ENCODE assay signal across 9 mouse cellular contexts in the genomic region with DNA sequence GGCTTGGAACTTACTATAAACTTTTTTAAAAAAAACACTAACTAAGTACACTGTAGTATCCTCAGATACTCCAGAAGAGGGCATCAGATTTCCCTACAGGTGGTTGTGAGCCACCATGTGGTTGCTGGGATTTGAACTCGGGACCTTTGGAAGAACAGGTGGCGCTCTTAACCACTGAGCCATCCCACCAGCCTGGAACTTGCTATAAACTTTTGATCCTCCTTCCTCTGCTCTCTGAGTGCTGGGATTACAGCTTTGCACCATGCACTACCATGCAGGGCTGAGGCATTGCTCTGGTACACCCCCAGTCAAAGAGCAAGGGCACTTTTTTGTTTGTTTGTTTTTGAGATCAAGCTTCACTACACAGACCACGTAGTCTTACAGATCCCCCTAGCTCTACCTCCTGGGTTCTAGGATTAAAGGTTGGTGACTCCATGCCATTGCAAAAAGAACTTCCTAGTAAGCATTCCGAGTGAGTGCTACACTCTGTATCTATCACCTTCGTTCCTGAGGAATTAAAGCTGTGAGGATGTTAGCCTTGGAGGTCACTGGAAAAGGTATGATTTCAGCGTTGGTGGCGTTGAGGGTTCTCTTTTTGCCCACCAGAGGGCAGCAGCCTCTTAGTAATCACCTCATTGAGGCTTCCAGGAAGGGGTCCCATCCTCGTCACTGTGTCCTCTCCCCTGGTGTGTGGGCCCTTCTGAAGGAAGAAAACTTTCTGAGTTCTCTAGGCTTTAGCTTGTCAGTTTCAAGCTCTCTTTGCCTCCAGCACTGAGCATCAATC. TPM values are rescaled to one million over a fixed set of nuclear protein-coding genes. Genes with fewer than 3 reads are reported as not detected.
A peak's percentile ranks its signal among the peaks of the same experiment; 100 is the strongest.
DNase-seq lines count a peak whose midpoint lies in the region; ATAC-seq and TF ChIP-seq lines count a peak whose summit lies in the region.
"Had no signal": no experiment of that assay in that cellular context is flagged by ENCODE, and none has a peak within 500 bp of the region (broad histone marks: within the 10 kb centered on the region; RNA-seq: fewer than 3 reads in every experiment).

No protein-coding gene starts in this region.

- 34% methylated on average over 8 of the region's 8 CpGs for WGBS in bone marrow, adult 2 months
- WGBS in intestine, embryonic 16.5 days, result 34% methylated on average over 8 of the region's 8 CpGs
- WGBS in liver, embryonic 11.5 days, result 35% methylated on average over 8 of the region's 8 CpGs

- peak; percentile 5 to 45 for DNase-seq in urinary bladder, adult 18-20 months (ENCODE audit: low spot score in 2 of 2)
- DNase-seq in urinary bladder, postnatal 4 days (ENCODE audit: low spot score in 2 of 2), result no peak
- DNase-seq in liver, embryonic 11.5 days (ENCODE audit: low spot score), result peak; percentile 42
- peak; percentile 46 for DNase-seq in ovary, postnatal 14 days (ENCODE audit: low spot score)
- peak; percentile 73 for DNase-seq in thymus, postnatal 4 days

- TF ChIP-seq CTCF in bone marrow, adult 2 months (IDR thresholded peaks at IDR 0.05; ENCODE audit: control insufficient read depth, insufficient read depth, low read length), result peak; percentile 73
- 0 out of 2 replicates have a peak, but pooled peaks have one; percentile 45 for TF ChIP-seq CTCF in embryonic fibroblast, embryonic 13.5 days (IDR thresholded peaks at IDR 0.05; ENCODE audit: borderline replicate concordance, insufficient read depth, low read length)

- H3K27ac ChIP-seq in bone marrow, adult 2 months (ENCODE audit: control insufficient read depth, insufficient read depth, low read depth, low read length, poor library complexity), result no peak overlapping the region
- H3K27ac ChIP-seq in embryonic fibroblast, embryonic 13.5 days (ENCODE audit: insufficient read depth, low read length), result no peak overlapping the region
- no peak overlapping the region for H3K27ac ChIP-seq in intestine, embryonic 16.5 days (ENCODE audit: low read length)
- H3K27ac ChIP-seq in liver, embryonic 11.5 days (ENCODE audit: low read depth, low read length), result no peak overlapping the region
- H3K27ac ChIP-seq: neural tube, embryonic 12.5 days had no signal

- no peak overlapping the region for H3K9ac ChIP-seq in intestine, embryonic 16.5 days (ENCODE audit: low read depth, low read length)
- no peak overlapping the region for H3K9ac ChIP-seq in liver, embryonic 11.5 days (ENCODE audit: low read depth, low read length)
- H3K9ac ChIP-seq: neural tube, embryonic 12.5 days had no signal

- ATAC-seq in intestine, embryonic 16.5 days, result peak; percentile 31; the same call in 1 of the 2 replicates
- no peak for ATAC-seq in liver, embryonic 11.5 days (replicated peaks; ENCODE audit: low FRiP score)

- H3K4me1 ChIP-seq in bone marrow, adult 2 months (ENCODE audit: control insufficient read depth, insufficient read depth, low read length), result no peaks in the 10 kb centered on the region
- no peaks in the 10 kb centered on the region for H3K4me1 ChIP-seq in embryonic fibroblast, embryonic 13.5 days (ENCODE audit: control insufficient read depth, insufficient read depth, low read length)
- H3K4me1 ChIP-seq in intestine, embryonic 16.5 days (ENCODE audit: control insufficient read depth, insufficient read depth, low read length), result peaks cover 6% of the 10 kb centered on the region
- H3K4me1 ChIP-seq in liver, embryonic 11.5 days (replicated peaks; ENCODE audit: control insufficient read depth, insufficient read depth, low read length), result no peaks in the 10 kb centered on the region

- H3K4me3 ChIP-seq in bone marrow, adult 2 months (replicated peaks; ENCODE audit: control insufficient read depth, low read depth, low read length), result no peak overlapping the region
- no peak overlapping the region for H3K4me3 ChIP-seq in embryonic fibroblast, embryonic 13.5 days (ENCODE audit: insufficient read depth, low read length)
- no peak overlapping the region for H3K4me3 ChIP-seq in intestine, embryonic 16.5 days (ENCODE audit: low read length)
- no peak overlapping the region for H3K4me3 ChIP-seq in liver, embryonic 11.5 days (ENCODE audit: low read depth, low read length)
- H3K4me3 ChIP-seq: neural tube, embryonic 12.5 days had no signal

- H3K27me3 ChIP-seq in intestine, embryonic 16.5 days (replicated peaks; ENCODE audit: control insufficient read depth, insufficient read depth, low read length), result no peaks in the 10 kb centered on the region
- H3K27me3 ChIP-seq in liver, embryonic 11.5 days (replicated peaks; ENCODE audit: control insufficient read depth, insufficient read depth, low read length), result 0 out of 2 replicates have a peak, but pooled peaks cover 3% of the 10 kb centered on the region

- H3K9me3 ChIP-seq in intestine, embryonic 16.5 days (ENCODE audit: control insufficient read depth, low read length), result no peaks in the 10 kb centered on the region
- H3K9me3 ChIP-seq in liver, embryonic 11.5 days (ENCODE audit: control insufficient read depth, low read length), result no peaks in the 10 kb centered on the region
- H3K9me3 ChIP-seq: neural tube, embryonic 12.5 days had no signal

- no peak for TF ChIP-seq POLR2A in bone marrow, adult 2 months (IDR thresholded peaks at IDR 0.05; ENCODE audit: borderline replicate concordance, control insufficient read depth, low read depth, low read length)
- TF ChIP-seq POLR2A in embryonic fibroblast, embryonic 13.5 days (IDR thresholded peaks at IDR 0.05; ENCODE audit: low read depth, low read length), result no peak

- no peaks in the 10 kb centered on the region for H3K36me3 ChIP-seq in intestine, embryonic 16.5 days (ENCODE audit: control insufficient read depth, insufficient read depth, low read length)
- no peaks in the 10 kb centered on the region for H3K36me3 ChIP-seq in liver, embryonic 11.5 days (ENCODE audit: control insufficient read depth, insufficient read depth, low read length)
- H3K36me3 ChIP-seq: neural tube, embryonic 12.5 days had no signal

- no peak overlapping the region for H3K4me2 ChIP-seq in intestine, embryonic 16.5 days (ENCODE audit: low read depth, low read length)
- H3K4me2 ChIP-seq in liver, embryonic 11.5 days, result no peak overlapping the region
- H3K4me2 ChIP-seq: neural tube, embryonic 12.5 days had no signal

RNA-seq across cellular contexts. Expression of a gene that starts 9.5 kb away (rescaled TPM):
- polyA plus RNA-seq in bone marrow, adult 2 months (2011; ENCODE audit: insufficient read depth, insufficient read length, low replicate concordance, missing spikeins), result 1.9 and 3.1 TPM in 2 replicates
- polyA plus RNA-seq in embryonic fibroblast, embryonic 13.5 days (2011; ENCODE audit: insufficient read length, low read depth, missing spikeins), result 19.1 and 20.1 TPM in 2 replicates
- polyA plus RNA-seq in intestine, embryonic 16.5 days (2015; fragmentation: Nextera tagmentation; extraction: Ambion mirVana), result 1.7 and 1.9 TPM in 2 replicates
- polyA plus RNA-seq in liver, embryonic 11.5 days (2014; fragmentation: Nextera tagmentation; extraction: Ambion mirVana), result 0.40 and 0.71 TPM in 2 replicates

RNA-seq across cellular contexts. Expression of a gene that starts 43.4 kb away (rescaled TPM):
- polyA plus RNA-seq in bone marrow, adult 2 months (2011; ENCODE audit: insufficient read depth, insufficient read length, low replicate concordance, missing spikeins), result 44.5 and 66.4 TPM in 2 replicates
- polyA plus RNA-seq in embryonic fibroblast, embryonic 13.5 days (2011; ENCODE audit: insufficient read length, low read depth, missing spikeins), result 23.3 and 29.2 TPM in 2 replicates
- 20.8 and 26.5 TPM in 2 replicates for polyA plus RNA-seq in intestine, embryonic 16.5 days (2015; fragmentation: Nextera tagmentation; extraction: Ambion mirVana)
- polyA plus RNA-seq in liver, embryonic 11.5 days (2014; fragmentation: Nextera tagmentation; extraction: Ambion mirVana), result 43.5 and 51.6 TPM in 2 replicates

Comparison
In these comparisons a context has a peak if more than half of its experiments do, and no peak if none do; other contexts are left out.
1. DNase-seq: peak in urinary bladder, adult 18-20 months (2 of 2), liver, embryonic 11.5 days (single experiment), ovary, postnatal 14 days (single experiment) and thymus, postnatal 4 days (single experiment); none in urinary bladder, postnatal 4 days (0 of 2).